Mouse (Mus musculus): ENCODE measurements around the gene Tmc5. TPM values are rescaled to one million over a fixed set of nuclear protein-coding genes. Genes with fewer than 3 reads are reported as not detected.

Tmc5 gene
- total RNA-seq, 2 experiments from 2014 or later = not detected

DNA sequence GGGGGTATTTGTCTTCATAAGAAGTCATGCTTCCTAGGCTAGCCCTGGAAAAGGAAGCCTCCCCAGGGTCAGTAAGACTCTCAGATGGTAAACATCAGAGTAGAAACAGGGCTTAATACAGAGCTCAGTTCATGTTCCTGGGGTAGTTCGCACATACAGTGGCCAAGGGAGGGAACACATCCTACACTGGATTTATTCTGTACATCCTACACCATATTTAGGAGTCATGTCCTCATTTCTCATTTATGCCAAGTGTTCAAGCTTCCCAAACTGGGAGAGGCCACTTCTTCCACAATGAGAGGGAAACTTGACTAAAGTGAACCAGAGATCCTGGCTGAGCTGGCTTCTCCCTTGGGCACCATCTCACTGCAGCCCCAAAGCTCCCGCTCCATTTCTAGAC, 70.7 kb downstream of the Tmc5 start:
- no peak for DNase-seq
- intact Hi-C loops (cut with DNase I) = no loop called here
- TF ChIP-seq CTCF (IDR thresholded peaks at IDR 0.05) = no peak
- no peak overlapping the region for H3K27ac ChIP-seq
- H3K4me3 ChIP-seq = no peak overlapping the region

DNA sequence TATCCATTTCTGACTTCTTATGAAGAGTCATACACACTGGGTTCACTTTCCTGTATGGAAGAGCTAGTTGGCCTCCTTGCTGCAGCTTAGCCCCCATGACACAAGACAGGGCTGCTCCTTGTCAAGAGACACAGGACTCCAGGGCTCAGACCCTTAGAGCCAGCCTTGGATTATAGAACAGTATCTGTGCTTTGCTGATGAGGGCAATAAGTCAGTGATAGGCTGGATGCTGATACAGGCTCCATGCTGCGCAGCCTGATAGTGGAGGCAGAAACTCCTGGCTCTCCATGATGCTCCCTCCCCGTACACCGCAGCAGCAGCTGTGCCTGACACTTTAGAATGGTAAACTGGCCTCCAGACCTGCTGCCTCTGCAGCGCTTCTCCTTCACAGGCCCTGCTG, 73.0 kb downstream of the Tmc5 start:
- no peak for DNase-seq
- Histone ChIP-seq H3K27ac (no peak overlapping the region), H3K4me3 (no peak overlapping the region)
- TF ChIP-seq CTCF (IDR thresholded peaks at IDR 0.05) = no peak
- intact Hi-C loops (cut with DNase I) = no loop called here

DNA sequence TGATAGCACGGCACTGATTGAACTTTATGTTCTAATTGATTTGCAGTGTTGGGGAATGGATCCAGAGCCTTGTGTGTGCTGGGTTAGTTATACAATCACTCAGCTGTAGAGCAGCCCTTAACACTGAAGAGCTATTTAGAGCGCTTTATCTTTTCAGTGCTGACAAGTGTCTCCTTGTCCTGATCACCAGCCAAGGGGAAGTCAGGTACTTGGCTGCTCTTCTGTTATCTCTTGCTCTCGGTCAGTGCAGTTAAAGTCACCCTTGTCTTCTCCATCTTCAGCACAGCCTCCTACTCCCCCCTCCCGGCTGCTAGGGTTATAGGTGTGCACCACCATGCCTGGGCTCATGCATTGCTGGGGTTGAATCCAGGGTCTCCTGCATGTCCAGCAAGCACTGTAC, 79.7 kb downstream of the Tmc5 start:
- Histone ChIP-seq H3K4me3 (no peak overlapping the region), H3K27ac (no peak overlapping the region)
- TF ChIP-seq CTCF (IDR thresholded peaks at IDR 0.05) = no peak
- DNase-seq = no peak
- intact Hi-C loops (cut with DNase I) = no loop called here

DNA sequence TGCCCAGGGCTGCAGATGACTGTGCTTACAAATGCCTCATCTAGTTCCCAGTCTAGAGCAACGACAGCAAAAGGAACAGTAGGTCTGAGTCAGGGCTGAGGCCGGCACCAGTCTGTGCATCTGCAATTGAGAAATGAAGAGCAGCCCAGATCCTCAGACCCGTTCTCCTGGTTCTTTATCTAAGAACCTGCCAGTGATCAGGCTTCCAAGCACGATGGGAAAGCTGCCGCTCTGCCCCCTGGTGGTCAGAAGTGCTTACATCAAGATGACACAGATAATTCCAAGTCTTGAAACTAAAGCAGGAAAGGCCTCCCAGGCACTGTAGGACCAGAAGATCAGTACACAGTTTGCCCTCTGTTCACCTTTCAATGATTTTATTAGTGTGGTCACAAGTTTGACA, 91.1 kb downstream of the Tmc5 start:
- peak; percentile 89 for TF ChIP-seq CTCF (IDR thresholded peaks at IDR 0.05)
- peak; percentile 86 for DNase-seq
- intact Hi-C loops (cut with DNase I) = loop anchor here (1.0 to 10.0 kb wide), 2 partner anchors 93 to 383 kb away; no protein-coding TSS in a partner anchor
- no peak overlapping the region for H3K4me3 ChIP-seq
- H3K27ac ChIP-seq = peak overlapping the region; percentile 16; the same call in 1 of the 2 replicates

DNA sequence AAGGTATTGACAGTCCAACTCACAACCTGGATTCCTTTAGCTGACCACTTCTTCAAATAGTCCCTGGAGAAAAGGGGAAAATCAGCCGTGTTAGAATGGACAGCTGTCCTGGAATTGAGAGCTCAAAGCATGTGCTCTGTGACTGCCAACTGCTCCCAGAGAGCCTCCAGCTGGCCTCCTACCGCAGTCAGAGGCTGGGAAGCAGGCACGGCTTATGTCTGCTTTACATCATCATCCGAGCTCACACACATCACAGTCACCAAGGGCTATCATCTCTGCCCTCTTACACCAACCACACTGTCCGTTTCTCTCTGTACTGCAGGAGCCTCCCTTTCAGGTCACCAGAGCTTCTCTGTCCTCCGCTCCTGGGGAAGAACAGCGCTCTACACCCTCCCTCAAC, 92.0 kb downstream of the Tmc5 start:
- intact Hi-C loops (cut with DNase I) = loop anchor here (10.0 kb wide), 1 partner anchor 384 kb away; no protein-coding TSS in a partner anchor
- DNase-seq = no peak
- Histone ChIP-seq H3K4me3 (no peak overlapping the region), H3K27ac (peak overlapping the region; percentile 16; the same call in 1 of the 2 replicates)
- TF ChIP-seq CTCF (IDR thresholded peaks at IDR 0.05) = no peak

DNA sequence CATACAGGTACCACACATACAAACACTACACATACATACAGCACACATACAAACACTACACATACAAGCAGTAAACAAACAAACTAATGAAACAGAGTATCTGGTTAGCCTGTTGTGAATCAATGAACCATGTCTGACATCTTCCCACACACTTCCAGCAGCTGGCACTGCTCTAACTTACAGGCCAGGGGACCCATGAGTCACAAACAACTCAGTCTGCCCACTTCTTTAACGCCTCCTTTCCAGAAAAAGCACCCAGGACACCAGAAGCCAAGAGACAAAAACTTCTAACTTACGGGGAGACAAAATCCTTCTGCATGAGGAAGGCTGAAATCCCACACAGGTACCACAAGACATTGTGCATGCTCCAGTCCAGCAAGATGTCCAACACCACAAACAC, 94.2 kb downstream of the Tmc5 start:
- DNase-seq = no peak
- Histone ChIP-seq H3K27ac (no peak overlapping the region), H3K4me3 (no peak overlapping the region)
- intact Hi-C loops (cut with DNase I) = no loop called here
- no peak for TF ChIP-seq CTCF (IDR thresholded peaks at IDR 0.05)

DNA sequence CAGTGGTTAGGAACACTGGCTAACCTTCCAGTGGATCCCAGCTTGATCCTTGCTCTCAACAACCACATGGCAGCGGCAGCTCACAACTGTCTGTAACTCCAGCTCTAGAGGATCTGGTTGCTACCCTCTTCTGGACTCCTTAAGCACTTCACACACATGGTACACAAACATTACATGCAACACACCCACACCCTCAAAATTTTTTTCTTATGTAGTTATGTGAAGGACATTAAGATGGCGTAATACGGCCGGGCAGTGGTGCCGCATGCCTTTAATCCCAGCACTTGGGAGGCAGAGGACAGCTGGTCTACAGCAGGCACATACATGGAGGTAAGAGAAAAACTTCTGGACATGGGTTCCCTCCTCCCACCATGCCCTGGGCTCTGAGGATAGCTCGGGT, 99.0 kb downstream of the Tmc5 start:
- H3K4me3 ChIP-seq = no peak overlapping the region
- DNase-seq = no peak
- H3K27ac ChIP-seq = no peak overlapping the region
- no peak for TF ChIP-seq CTCF (IDR thresholded peaks at IDR 0.05)
- intact Hi-C loops (cut with DNase I) = no loop called here

DNA sequence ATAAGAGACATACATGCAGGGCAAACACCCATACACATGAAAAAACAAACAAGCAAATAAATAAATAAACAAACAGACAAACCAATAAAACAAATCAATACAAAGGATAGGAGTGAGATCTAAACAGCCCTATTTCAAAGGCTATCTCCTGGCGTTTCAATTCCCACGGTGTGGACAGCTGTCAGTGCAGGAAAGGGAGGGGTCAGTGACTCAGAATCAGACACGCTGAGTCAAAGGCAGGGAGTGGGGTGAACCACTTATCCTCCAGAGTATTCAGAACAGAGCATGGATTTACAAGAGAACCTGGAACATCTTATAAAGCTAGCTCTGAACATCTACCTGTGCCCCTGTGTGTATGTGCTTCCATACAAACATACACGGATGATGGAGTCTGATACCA, 100.1 kb downstream of the Tmc5 start:
- no peak overlapping the region for H3K4me3 ChIP-seq
- no peak for TF ChIP-seq CTCF (IDR thresholded peaks at IDR 0.05)
- H3K27ac ChIP-seq = no peak overlapping the region
- intact Hi-C loops (cut with DNase I) = no loop called here
- DNase-seq = no peak

DNA sequence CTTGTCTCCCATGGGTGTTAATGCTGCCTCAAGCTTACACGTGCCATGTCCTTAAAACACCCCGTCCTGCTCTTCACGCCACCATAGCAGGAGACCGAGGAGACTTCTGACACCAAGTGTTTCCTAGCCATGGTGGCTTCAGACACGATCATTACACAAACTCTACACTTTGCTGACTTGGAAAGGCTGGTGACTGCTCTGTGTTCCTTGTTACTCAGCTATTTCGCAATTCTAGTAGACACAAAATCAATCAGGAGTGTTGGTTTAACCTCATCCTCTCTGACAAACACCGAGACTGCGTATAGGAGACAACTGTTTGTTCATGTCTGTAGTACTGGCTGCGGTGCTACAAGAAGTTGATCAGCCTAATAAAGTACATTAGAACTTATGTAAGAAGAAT, 101.8 kb downstream of the Tmc5 start:
- intact Hi-C loops (cut with DNase I) = no loop called here

DNA sequence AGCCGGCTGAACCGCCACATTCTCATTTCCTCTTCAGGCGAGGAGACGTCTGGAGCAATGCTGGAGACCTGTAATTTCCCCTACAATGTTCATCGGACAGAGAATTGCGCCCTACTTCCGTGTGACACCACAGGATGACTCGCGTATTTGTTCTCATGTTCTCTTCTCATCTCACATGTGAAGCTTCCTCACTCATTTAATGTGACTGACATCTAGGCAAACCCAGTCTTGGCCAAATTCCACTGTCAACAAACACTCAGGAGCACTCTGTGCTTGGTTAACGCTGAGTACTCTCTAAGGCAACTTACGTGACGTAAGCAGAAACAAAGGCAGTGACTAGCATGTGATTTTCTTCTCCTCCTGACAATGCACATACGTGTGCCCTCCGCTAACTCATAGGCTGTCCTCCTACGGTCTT, 106.1 kb downstream of the Tmc5 start:
- Histone ChIP-seq H3K4me3 (no peak overlapping the region), H3K27ac (no peak overlapping the region)
- intact Hi-C loops (cut with DNase I) = no loop called here
- no peak for DNase-seq
- no peak for TF ChIP-seq CTCF (IDR thresholded peaks at IDR 0.05)

More for the DNA sequence above, 101.8 kb downstream of the Tmc5 start:
- Histone ChIP-seq H3K27ac (no peak overlapping the region), H3K4me3 (no peak overlapping the region)
- no peak for TF ChIP-seq CTCF (IDR thresholded peaks at IDR 0.05)
- DNase-seq = no peak

DNA sequence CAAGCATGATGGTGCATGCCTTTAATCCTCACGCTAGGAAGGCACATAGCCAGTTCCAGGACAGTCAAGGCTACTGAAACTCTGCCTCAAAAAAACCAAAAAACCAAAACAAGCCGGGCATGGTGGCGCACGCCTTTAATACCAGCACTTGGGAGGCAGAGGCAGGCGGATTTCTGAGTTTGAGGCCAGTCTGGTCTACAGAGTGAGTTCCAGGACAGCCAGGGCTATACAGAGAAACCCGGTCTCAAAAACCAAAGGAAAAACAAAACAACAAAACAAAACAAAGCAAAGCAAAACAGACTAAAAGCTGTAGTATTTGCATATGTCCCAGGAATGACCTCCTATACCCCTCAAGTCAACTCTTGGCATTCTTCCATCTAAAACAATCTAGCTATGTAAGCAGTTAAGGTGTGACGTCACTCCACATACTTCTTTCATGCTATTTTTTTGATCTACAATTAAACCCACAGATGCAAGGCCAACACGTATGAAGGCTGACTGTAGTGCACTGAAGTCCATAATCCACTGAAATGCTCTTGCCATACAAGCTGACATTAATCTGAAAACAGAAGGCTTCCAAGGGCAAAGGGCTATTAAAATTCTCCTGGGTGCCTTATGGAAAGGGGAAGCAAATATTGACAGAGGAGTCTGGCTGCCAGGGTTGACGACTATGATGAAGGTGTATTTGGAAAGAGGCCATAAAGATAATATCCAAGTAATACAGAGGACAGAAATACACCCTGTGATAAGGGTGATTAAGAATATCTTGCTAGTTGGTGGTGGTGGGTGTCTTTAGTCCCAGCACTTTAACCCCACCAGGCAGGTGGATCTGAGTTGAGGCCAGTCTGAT, 107.1 kb downstream of the Tmc5 start:
- TF ChIP-seq CTCF (IDR thresholded peaks at IDR 0.05) = no peak
- DNase-seq = no peak
- peak overlapping the region; percentile 91 for H3K4me3 ChIP-seq
- intact Hi-C loops (cut with DNase I) = no loop called here
- no peak overlapping the region for H3K27ac ChIP-seq

DNA sequence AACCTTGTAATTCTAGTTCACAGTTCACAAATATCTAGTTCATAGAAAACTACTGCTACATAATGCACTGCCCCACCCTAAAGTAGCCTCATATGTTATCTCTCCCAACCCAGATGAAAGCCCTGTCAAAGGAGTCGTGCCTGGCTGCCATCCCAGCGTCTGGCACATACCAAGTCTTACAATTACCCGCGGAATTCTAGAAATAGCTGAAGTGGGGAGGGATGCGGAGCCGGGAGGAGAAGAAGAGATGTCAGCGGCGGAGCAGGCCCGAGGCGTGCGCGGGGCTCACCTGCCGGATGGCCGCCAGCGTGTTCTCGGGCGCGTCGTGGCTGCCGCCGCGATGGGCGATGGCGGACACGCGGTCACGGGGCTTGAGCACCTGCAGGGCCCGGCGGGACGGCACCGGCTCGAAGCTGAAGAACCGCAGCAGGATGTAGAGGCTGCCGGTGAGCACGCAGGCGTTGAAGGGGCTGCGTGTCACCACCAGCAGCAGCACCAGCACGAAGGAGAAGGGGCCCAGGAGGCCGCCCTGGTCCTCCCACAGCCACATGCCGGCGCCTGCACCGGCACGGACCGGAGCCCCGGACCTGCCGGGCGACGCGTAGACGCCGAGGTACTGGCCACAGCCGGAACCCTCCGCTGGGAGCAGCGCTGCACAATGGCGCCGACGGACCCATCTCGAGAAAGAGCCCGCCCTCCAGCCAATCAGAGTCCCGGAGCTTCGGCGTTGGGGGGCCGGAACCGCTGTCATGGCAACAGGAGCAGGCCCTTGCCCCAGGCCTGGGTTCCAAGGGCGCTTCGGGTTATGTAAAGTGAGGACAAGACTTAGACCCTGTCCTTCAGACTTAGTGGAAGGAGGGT, 108.2 kb downstream of the Tmc5 start, which contains the start of gene Gde1:
Gene Gde1, minus strand, starts transcription at position 678 of the 861 bp plus-strand sequence.
- DNase-seq = peak; percentile 94
- TF ChIP-seq CTCF (IDR thresholded peaks at IDR 0.05) = no peak
- intact Hi-C loops (cut with DNase I) = loop anchor here (5.0 kb wide), 1 partner anchor 168 kb away; no protein-coding TSS in a partner anchor
- Histone ChIP-seq H3K27ac (peak within 1 kb of the TSS; percentile 88), H3K4me3 (peak within 1 kb of the TSS; percentile 91)

DNA sequence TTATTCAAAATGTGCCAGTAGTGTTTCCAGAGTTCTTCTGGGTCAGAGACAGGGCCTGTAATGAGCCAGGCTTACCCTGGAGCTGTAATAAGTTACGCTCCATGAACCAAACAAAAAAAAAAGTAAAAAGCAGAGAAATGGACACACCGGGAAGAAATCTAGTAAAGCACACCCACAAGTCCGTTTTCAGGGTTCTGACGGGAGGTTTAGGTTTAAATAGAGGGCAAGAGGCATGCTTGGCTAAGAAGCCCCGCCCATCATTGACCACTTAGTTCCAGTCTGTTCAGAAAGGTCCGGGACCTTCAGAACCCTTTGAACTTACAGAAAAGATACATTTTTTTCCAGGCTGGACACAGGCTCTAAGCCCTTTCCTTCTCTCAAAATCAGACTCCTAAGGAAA, 109.0 kb downstream of the Tmc5 start:
- TF ChIP-seq CTCF (IDR thresholded peaks at IDR 0.05) = no peak
- intact Hi-C loops (cut with DNase I) = loop anchor here (5.0 kb wide), 1 partner anchor 169 kb away; no protein-coding TSS in a partner anchor

More for the DNA sequence above, 109.0 kb downstream of the Tmc5 start:
- peak overlapping the region; percentile 88 for H3K27ac ChIP-seq
- DNase-seq = no peak
- H3K4me3 ChIP-seq = peak overlapping the region; percentile 91
